Mouse (Mus musculus): ENCODE results near the gene Gga1. TPM values are rescaled to one million over a fixed set of nuclear protein-coding genes. Genes with fewer than 3 reads are reported as not detected.

Gga1 gene
- polyA plus RNA-seq, 1 experiment from 2014 or later: 51.5 TPM

Small RNA genes lying within 50 kb of the gene (microRNA-seq; reads per million reads assigned to microRNA genes)
- gene Mir6955: not detected

Other genes starting within 250 kb of the Gga1 start
- 0.02 TPM in 1 of 2 replicates, not detected in the other for gene Elfn2, start 158.4 kb upstream of the Gga1 start, polyA plus RNA-seq (2016; fragmentation: Nextera tagmentation; extraction: Ambion mirVana)
- 5.5 and 10.3 TPM in 2 replicates for gene Mfng, start 103.7 kb upstream of the Gga1 start, polyA plus RNA-seq (2016; fragmentation: Nextera tagmentation; extraction: Ambion mirVana)
- gene Card10, start 74.1 kb upstream of the Gga1 start, polyA plus RNA-seq (2016; fragmentation: Nextera tagmentation; extraction: Ambion mirVana): 3.5 and 4.0 TPM in 2 replicates
- gene Cdc42ep1, start 34.6 kb upstream of the Gga1 start, polyA plus RNA-seq (2016; fragmentation: Nextera tagmentation; extraction: Ambion mirVana): 35.1 and 37.3 TPM in 2 replicates
- 2.2 TPM in 1 of 2 replicates, not detected in the other for gene Lgals2, start 21.7 kb upstream of the Gga1 start, polyA plus RNA-seq (2016; fragmentation: Nextera tagmentation; extraction: Ambion mirVana)
- gene Gm49510, start 22.5 kb downstream of the Gga1 start, polyA plus RNA-seq (2016; fragmentation: Nextera tagmentation; extraction: Ambion mirVana): 0.11 and 0.38 TPM in 2 replicates
- gene Sh3bp1, start 22.6 kb downstream of the Gga1 start, polyA plus RNA-seq (2016; fragmentation: Nextera tagmentation; extraction: Ambion mirVana): 33.8 and 44.4 TPM in 2 replicates
- 26.5 and 35.7 TPM in 2 replicates for gene Pdxp, start 36.7 kb downstream of the Gga1 start, polyA plus RNA-seq (2016; fragmentation: Nextera tagmentation; extraction: Ambion mirVana)
- 427 and 466 TPM in 2 replicates for gene Lgals1, start 49.5 kb downstream of the Gga1 start, polyA plus RNA-seq (2016; fragmentation: Nextera tagmentation; extraction: Ambion mirVana)
- gene Nol12, start 57.7 kb downstream of the Gga1 start, polyA plus RNA-seq (2016; fragmentation: Nextera tagmentation; extraction: Ambion mirVana): 45.8 and 70.0 TPM in 2 replicates
- gene Triobp, start 70.5 kb downstream of the Gga1 start, polyA plus RNA-seq (2016; fragmentation: Nextera tagmentation; extraction: Ambion mirVana): 63.6 and 68.2 TPM in 2 replicates
- gene H1f0, start 151.3 kb downstream of the Gga1 start, polyA plus RNA-seq (2016; fragmentation: Nextera tagmentation; extraction: Ambion mirVana): 195 and 250 TPM in 2 replicates
- gene Galr3, start 164.7 kb downstream of the Gga1 start, polyA plus RNA-seq (2016; fragmentation: Nextera tagmentation; extraction: Ambion mirVana): 0.26 TPM in 1 of 2 replicates, not detected in the other
- 34.8 and 48.7 TPM in 2 replicates for gene Ankrd54, start 185.7 kb downstream of the Gga1 start, polyA plus RNA-seq (2016; fragmentation: Nextera tagmentation; extraction: Ambion mirVana)
- 201 and 226 TPM in 2 replicates for gene Eif3l, start 198.0 kb downstream of the Gga1 start, polyA plus RNA-seq (2016; fragmentation: Nextera tagmentation; extraction: Ambion mirVana)
- 13.1 and 14.5 TPM in 2 replicates for gene Micall1, start 231.7 kb downstream of the Gga1 start, polyA plus RNA-seq (2016; fragmentation: Nextera tagmentation; extraction: Ambion mirVana)

All from heart, embryonic 10.5 days (tissue).